Mouse (Mus musculus) adrenal gland, postnatal 10 days (tissue): Measurements from ENCODE around the gene Slc18a2. TPM values are rescaled to one million over a fixed set of nuclear protein-coding genes. Genes with fewer than 3 reads are reported as not detected.

Experiments used
- DNase-seq: peaks from one replicate; pipeline ENCODE4 v3.0.0; 2021; ENCODE audit warnings: mixed read lengths
- total RNA-seq, 2 experiments: library from RNA; stranded (reverse); gene quantifications; 2 replicates each; pipeline ENCODE4 v1.2.3; 2021

Slc18a2 gene
- total RNA-seq, 2 experiments from 2014 or later = 17.3 to 29.7 TPM

DNA sequence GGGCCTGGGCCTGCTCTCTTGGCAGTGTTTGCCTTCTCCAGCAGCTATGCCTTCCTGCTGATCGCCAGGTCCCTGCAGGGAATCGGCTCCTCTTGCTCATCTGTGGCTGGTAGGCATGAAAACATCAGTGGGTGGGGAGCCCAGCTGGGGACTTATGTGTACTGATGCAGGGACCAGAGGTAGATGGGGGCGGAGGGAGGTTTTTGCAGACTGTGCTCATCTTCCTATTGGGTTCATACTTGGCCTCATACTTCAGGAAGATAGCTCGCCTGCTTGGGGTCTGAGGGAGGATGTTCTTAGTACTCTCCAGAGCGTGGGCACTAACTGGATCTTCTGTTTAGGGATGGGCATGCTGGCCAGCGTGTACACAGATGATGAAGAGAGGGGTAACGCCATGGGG is 12.5 kb downstream of the Slc18a2 start:
- no peak for DNase-seq

DNA sequence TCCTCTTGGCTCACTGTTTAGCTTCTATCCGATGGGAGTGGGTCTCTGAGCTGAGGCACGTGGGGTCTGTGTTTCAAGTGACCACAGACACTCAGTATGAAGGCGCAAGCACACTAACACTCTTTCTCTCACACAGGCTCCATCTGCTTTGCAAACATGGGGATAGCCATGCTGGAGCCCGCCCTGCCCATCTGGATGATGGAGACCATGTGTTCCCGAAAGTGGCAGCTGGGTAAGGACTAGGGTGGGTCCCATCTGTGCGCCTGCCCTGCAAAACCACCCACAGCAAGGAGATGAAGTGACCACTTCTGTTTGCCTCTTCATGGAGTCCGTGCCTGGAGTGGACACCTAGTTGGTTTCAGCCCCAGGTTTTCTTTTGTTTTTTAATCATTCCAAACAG is 15.7 kb downstream of the Slc18a2 start:
- no peak for DNase-seq

DNA sequence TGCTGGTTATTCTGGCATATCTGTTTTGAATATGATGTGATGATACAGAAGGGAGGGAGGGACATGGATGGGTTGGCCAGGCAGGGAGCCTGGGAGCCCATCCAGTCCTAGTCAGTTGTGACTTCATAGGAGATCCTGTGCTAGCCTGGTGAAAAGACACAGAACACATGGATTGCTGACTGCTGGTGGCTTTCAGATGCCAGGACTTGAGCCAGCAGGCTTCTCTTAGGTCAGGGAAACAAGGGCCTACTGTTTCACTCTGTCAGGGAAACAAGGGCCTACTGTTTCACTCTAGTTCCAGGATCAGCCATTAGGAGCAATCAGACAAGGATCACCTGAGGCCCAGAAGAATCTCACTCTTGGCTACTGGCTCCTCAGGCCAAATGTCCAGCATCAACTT is 20.1 kb downstream of the Slc18a2 start:
- no peak for DNase-seq

DNA sequence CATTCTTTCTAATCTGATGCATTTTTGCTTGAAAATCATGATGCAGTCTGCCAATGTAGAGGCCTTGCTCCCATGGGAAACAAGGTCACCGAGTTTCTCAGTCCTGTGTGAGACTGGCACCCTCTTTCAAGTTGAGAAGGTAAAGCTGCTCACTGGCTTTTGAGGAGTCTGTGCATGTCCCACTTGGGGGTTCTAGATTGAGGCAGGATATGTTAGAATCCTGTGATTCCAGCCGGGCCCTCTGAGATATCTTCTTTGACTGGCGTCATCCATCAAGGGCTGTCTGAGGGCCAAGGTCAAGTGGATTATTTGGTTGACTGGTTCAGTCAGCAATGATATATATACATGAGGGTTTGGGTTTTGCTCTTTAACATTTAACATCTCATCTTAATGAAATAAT is 21.3 kb downstream of the Slc18a2 start:
- DNase-seq = no peak

DNA sequence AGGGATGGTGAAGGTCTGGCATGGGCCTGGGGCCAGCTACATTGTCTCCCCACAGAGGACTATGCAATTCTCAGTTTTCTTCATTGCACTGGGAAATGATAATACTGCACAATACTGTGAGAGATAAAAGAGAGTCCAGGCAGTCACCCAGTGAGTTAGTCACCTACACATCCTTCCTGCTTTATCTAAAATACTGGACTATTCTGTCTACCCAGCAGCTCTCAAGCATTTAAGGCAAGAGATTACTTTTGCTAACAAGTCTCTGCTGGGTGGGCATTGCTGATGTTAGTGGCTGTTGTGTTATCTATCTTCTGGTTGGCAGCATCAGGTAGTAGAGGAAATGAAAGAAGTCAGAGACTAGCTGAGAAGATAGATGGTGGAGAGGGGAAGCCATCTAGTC is 28.3 kb downstream of the Slc18a2 start:
- no peak for DNase-seq

DNA sequence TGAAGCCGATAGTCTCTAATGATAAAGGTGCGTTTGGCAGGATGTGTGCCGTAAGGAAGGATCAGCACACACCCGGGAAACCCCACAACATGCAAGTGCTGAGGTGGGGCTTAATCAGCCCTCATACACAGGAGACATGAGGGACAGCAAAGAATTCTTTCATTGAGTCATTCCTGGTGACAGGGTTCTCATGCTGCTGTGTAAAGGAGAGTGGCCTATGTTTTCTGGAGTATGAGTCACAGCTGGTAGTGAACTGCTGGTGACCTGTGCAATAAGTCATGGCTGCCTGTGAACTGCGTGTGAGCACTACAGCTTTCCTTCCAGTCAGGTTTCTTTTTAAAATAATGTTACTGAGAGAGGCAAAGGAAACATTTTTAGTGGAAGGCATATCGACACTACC is 29.1 kb downstream of the Slc18a2 start:
- no peak for DNase-seq

DNA sequence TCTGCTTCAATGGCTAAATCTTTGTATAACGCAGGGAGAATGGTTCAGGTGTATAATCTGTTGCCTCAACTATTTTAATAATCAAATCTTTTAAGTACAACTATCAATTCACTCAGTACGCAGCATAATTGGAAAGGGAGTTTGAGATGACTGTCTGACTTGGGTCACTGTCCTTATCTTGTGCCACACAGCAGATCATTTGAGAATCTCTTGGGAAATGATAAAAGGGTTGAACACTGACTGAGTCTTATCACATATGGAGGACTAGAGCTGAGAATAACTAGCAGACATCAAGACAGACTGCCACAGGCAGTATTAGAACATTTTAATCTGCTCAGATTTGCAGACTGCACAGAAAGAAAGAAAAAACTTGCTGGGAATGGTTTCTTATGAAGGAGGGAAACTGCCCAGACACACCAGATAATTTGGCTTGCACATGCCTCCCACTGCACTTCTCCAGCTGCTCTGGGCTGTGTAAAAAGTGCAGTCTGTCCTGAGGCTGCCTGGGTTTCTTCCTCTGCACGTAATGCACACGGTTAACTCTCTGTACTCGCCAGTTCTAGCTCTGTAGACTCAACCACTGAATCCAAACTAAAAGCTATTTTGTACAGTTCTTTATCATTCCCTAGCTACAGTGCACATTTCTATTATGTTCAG is 31.6 kb downstream of the Slc18a2 start:
- no peak for DNase-seq

DNA sequence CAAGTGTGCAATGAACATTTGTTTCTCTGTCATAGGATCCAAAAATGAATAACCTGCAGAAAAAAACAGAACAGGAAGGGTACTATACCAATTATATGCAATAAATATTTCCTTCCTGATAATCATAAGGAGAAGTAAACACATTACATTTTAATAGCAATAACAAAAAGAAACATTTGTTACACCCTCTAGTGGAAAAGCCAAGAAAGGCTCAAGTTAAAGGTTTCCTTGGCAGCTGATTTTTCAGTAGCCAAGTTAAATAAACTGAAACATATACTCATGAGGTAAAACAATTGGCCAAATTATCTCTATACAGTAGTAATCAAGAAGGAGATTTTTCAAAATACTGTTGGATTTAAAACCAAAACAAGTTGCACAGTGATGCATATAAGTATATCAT is 54.6 kb downstream of the Slc18a2 start:
- DNase-seq = no peak

DNA sequence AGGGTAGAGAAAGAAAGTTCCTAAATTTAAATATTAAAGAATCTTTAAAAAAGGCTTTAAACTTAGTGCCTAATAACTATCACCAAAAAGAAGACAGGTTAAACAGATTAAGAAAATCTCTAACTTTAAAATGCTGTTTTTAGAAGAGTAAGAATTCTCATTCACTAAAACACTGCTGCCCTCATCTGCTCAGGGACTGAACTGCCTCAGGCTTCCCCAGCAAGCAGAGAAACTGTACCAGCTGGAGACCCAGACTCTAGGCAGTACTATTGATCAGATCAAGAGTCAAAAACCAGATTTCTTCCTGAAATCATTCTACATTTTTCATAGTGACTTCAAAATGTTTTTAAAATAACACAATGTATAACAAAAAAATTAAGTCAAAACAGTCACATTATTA is 55.9 kb downstream of the Slc18a2 start:
- peak; percentile 44 for DNase-seq

DNA sequence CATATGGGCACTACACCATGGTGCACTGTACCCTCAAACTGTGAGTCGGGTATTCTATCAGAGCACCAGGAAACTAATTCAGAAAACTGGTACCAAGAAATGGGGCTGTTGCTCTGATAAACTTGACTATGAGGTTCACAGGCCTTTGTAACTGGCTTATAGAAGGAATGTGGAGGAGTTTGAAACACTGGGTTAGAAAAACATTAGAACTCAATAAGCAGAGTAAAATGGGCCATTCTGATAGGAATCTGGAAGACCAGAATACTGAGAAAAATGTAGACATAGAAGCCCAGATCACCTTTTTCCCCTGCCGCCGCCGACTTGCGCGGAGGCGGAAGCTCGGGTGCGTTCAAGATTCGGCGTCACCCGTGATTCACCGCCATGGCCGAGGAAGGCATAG is 61.3 kb downstream of the Slc18a2 start, which contains the start of gene Rps12-ps3:
Gene Rps12-ps3, plus strand, starts transcription at position 301 of the 400 bp plus-strand sequence.
- DNase-seq = no peak

DNA sequence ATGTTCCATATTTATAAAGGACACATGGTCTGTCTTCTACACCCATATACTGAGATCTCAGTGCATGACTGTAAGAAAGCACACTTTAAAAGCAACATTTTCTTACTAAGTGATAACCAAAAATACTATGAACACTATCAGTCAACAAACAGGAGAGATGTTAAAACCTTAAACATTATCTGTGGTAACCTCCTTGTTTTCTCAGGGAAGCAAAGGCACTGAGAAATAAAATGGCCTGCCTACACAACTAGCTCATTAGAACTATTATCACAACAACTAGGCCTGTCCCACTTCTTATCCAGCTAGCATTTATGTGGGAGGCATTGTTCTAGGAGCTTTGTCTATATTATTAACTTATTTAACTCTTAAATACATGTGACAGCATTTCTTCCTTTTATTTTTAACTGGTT is 70.1 kb downstream of the Slc18a2 start:
- DNase-seq = no peak

DNA sequence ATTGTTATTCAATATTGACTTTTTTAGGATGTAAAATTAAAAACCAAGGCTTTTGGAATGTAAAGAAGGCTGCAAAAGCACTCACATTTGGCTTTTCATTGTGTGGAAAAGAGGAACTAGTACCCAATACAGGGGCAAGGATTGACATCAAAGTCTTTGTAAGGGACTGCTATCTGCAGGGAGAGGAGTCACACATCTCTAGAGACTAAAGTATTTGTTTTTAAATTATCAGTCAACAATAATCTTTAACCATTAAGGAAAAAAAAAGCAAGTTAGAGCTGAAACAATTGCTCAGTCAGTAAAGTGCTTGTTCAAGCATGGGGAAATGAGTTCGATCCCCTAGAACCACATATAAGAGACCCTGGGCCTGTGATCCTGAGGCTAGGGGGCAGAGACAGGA is 76.0 kb downstream of the Slc18a2 start:
- DNase-seq = no peak

DNA sequence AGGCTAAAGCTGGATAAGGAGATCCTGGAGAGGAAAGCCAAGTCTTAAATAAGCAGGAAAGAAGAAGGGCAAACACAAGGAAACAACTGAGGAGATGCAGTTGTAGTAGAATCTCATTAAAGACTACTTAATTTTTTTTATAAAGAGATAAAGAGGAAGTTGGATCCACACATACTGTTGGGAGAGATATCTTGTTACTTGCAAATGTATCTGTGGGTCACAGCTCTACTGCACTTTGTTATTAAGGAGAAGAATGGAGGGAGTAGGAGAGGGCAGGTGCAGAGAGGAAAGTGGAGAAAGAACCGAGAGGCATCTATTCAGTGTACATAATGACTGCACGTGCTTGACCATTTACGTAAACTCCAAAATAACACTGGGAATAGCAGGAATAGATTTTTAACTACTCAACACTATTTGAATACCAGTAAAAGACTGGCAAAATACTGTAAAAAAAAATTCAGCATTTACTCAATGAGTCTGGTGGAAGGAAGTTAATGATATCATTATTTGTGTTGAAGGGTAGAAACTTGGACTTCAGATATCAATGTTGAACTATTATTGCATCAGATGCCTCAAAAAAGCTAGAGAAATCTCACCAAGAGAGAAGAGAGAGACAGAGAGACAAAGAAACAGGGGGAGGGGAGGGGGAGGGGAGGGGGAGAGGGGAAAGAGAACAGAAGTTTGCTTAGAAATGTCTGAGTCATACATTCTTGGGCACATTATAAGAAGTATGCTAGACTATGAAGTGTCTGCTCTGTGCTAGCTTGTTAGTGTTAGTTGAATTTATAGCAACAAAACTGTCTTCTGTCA is 77.4 kb downstream of the Slc18a2 start:
- DNase-seq = no peak

DNA sequence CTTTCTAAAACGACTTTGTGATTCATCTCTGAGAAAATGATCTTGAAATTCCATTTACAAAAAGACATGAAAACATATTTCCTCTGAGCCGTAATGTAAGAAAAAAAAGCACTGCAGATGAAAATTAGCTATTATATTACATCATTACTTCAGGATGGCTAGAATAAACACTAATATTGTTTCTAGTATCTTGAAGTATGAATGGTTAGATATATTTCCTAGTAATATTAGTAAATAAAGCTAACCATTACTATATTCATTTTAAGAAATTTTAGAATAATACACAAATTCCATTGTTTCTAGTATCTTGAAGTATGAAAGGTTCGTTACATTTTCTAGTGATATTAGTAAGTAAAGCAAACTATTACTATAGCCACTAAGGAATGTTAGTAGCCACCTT is 79.2 kb downstream of the Slc18a2 start:
- DNase-seq = no peak

DNA sequence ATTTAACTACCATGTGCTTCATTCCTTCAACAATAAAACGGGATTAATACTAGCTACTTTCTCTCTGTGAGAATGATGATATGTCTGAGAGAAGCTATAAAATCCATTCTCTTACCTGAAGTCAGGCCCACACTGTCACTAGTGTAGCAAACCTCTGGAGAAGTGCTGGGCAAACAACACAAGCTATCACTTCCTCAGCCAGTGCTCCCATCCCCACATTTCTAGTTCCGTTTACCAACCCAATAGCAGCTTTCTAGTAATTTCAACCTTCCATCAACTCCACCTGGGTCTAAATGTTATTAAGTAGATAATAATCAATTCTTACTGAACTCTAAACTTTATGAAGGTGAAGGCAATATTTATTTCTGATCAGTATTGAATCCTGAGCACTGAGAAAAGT is 82.3 kb downstream of the Slc18a2 start:
- no peak for DNase-seq

DNA sequence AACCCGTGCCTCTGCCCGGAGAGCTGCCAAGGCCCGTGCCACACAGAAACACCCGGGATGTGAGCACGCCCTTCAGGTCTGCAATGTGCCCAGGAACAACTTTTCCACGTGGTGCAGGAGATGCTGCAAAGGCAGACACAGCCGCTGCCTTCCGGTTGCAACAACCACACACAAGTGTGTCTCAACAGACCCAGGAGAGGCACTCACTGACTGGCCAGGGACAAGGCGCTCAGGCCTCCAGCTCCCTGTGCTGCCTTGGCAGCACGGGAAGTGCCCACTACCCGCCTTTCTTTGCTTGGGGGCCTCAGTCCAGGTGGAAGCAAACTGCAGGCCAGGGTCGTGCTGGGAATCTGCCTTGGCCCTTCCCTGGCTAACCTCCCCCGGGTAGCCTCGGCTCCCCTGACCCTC is 83.6 kb downstream of the Slc18a2 start:
- peak; percentile 59 for DNase-seq

DNA sequence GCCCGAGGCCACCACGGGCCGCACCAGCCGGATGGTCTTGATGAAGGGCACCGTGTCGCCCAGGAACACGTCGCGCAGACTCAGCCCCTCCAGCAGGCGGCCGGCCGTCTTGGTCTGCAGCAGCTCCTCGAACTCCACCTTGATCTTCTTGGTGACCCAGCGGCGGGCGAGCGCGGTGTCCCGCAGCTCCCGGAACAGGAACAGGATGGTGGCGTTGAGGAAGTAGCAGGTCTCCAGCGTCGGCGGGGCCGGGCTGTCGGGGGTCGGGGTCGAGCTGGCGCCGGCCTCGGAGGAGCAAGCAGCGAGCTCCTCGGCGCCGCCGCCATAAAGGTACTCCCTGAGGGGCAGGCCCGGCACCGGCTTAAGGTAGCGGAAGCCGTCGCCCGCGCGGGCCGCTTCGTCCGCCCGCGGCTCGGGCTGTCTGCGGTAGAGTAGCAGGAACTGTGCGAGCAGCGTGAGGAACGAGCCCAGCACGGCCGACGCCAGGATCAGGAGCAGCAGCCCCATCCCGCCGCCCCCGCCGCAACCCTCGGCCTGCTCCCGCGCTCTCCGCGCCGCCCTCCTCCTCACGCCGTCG is 84.5 kb downstream of the Slc18a2 start:
- peak; percentile 60 for DNase-seq

Other genes with a start within 250 kb of the Slc18a2 start
- gene Shtn1, start 184.8 kb upstream of the Slc18a2 start, total RNA-seq = 10 to 100 TPM in 1 of 2 experiments, 1 to 10 TPM in 1; 10.0 to 11.6 TPM
- not detected for gene Vax1, start 90.8 kb upstream of the Slc18a2 start, total RNA-seq
- gene Kcnk18, start 41.7 kb upstream of the Slc18a2 start, total RNA-seq = not detected
- gene Rps12-ps3, start 61.4 kb downstream of the Slc18a2 start, total RNA-seq = 100 to 1,000 TPM; 647 to 808 TPM
- gene Pdzd8, start 84.9 kb downstream of the Slc18a2 start, total RNA-seq = 10 to 100 TPM; 31.9 to 33.3 TPM
- under 1 TPM in 1 of 2 experiments, not detected in 1; 0.27 TPM for gene Emx2, start 197.5 kb downstream of the Slc18a2 start, total RNA-seq